ENCODE assay signal across 23 mouse cellular contexts in the genomic region with DNA sequence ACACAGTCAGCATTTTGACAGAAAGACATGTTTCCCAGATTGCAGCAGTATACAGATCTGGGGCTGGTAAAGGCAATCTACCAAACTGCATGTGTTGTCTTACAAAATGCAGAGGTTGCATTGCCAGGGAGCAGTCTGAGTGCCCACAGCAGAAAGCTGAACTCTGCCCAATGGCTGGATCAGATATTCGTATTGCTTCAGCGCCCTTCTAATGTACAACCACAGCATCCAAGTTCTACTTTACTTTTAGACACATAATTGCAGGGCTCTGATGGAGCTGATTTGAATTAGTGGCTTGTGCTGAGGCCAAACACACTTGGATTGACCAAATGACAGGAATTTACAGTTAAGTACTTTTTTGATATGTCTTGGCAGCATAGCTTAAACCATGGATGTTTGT. TPM values are rescaled to one million over a fixed set of nuclear protein-coding genes. Genes with fewer than 3 reads are reported as not detected.
DNase-seq lines count a peak whose midpoint lies in the region; ATAC-seq lines count a peak whose summit lies in the region.
"Had no signal": no experiment of that assay in that cellular context is flagged by ENCODE, and none has a peak within 500 bp of the region (broad histone marks: within the 10 kb centered on the region; RNA-seq: fewer than 3 reads in every experiment).

No protein-coding gene starts in this region.

- 70% methylated on average over 2 of the region's 2 CpGs for WGBS in embryonic facial prominence, embryonic 13.5 days
- WGBS in embryonic facial prominence, embryonic 10.5 days: 94% methylated on average over 2 of the region's 2 CpGs
- 67% methylated on average over 2 of the region's 2 CpGs for WGBS in embryonic facial prominence, embryonic 14.5 days
- 87% methylated on average over 2 of the region's 2 CpGs for WGBS in liver, embryonic 11.5 days

- no peaks in the 10 kb centered on the region for H3K9me3 ChIP-seq in embryonic facial prominence, embryonic 13.5 days
- no peaks in the 10 kb centered on the region for H3K9me3 ChIP-seq in embryonic facial prominence, embryonic 10.5 days
- H3K9me3 ChIP-seq in embryonic facial prominence, embryonic 14.5 days (ENCODE audit: control insufficient read depth, low read length): no peaks in the 10 kb centered on the region
- H3K9me3 ChIP-seq in liver, embryonic 11.5 days (ENCODE audit: control insufficient read depth, low read length): no peaks in the 10 kb centered on the region
- H3K9me3 ChIP-seq: forebrain, embryonic 10.5 days; forebrain, embryonic 12.5 days; G1E had no signal

- ATAC-seq in embryonic facial prominence, embryonic 13.5 days (ENCODE audit: insufficient number of reproducible peaks, insufficient read depth, low FRiP score, low TSS enrichment, low read depth): peak; percentile 64; the same call in 1 of the 2 replicates
- ATAC-seq in embryonic facial prominence, embryonic 14.5 days (ENCODE audit: low read depth): peak; percentile 48
- no peak for ATAC-seq in liver, embryonic 11.5 days (replicated peaks; ENCODE audit: low FRiP score)
- ATAC-seq: CD4-positive, CD25-positive, alpha-beta regulatory T cell, adult 4 months; forebrain, embryonic 14.5 days; forebrain, embryonic 16.5 days had no signal

- no peak overlapping the region for H3K9ac ChIP-seq in embryonic facial prominence, embryonic 13.5 days
- no peak overlapping the region for H3K9ac ChIP-seq in embryonic facial prominence, embryonic 14.5 days (ENCODE audit: low read depth, low read length)
- H3K9ac ChIP-seq in liver, embryonic 11.5 days (ENCODE audit: low read depth, low read length): no peak overlapping the region
- H3K9ac ChIP-seq: forebrain, embryonic 12.5 days had no signal

- H3K4me1 ChIP-seq in embryonic facial prominence, embryonic 13.5 days: peaks cover 15% of the 10 kb centered on the region
- H3K4me1 ChIP-seq in embryonic facial prominence, embryonic 10.5 days: no peaks in the 10 kb centered on the region
- H3K4me1 ChIP-seq in embryonic facial prominence, embryonic 14.5 days (ENCODE audit: control insufficient read depth, insufficient read depth, low read length): peaks cover 6% of the 10 kb centered on the region
- H3K4me1 ChIP-seq in liver, embryonic 11.5 days (replicated peaks; ENCODE audit: control insufficient read depth, insufficient read depth, low read length): 0 out of 2 replicates have a peak, but pooled peaks cover 2% of the 10 kb centered on the region
- H3K4me1 ChIP-seq: forebrain, embryonic 10.5 days; forebrain, embryonic 12.5 days had no signal

- peak overlapping the region; percentile 24; the same call in 1 of the 2 replicates for H3K27ac ChIP-seq in embryonic facial prominence, embryonic 13.5 days
- H3K27ac ChIP-seq in embryonic facial prominence, embryonic 10.5 days (replicated peaks): no peak overlapping the region
- no peak overlapping the region for H3K27ac ChIP-seq in embryonic facial prominence, embryonic 14.5 days (replicated peaks; ENCODE audit: low read depth, low read length)
- H3K27ac ChIP-seq in liver, embryonic 11.5 days (ENCODE audit: low read depth, low read length): no peak overlapping the region
- H3K27ac ChIP-seq: forebrain, embryonic 10.5 days; forebrain, embryonic 12.5 days had no signal

- no peak overlapping the region for H3K4me3 ChIP-seq in embryonic facial prominence, embryonic 13.5 days
- no peak overlapping the region for H3K4me3 ChIP-seq in embryonic facial prominence, embryonic 10.5 days
- H3K4me3 ChIP-seq in embryonic facial prominence, embryonic 14.5 days (ENCODE audit: low read depth, low read length): no peak overlapping the region
- no peak overlapping the region for H3K4me3 ChIP-seq in liver, embryonic 11.5 days (ENCODE audit: low read depth, low read length)
- H3K4me3 ChIP-seq: forebrain, embryonic 10.5 days; forebrain, embryonic 12.5 days had no signal

- no peak overlapping the region for H3K4me2 ChIP-seq in embryonic facial prominence, embryonic 13.5 days
- no peak overlapping the region for H3K4me2 ChIP-seq in embryonic facial prominence, embryonic 14.5 days (ENCODE audit: low read depth, low read length)
- H3K4me2 ChIP-seq in liver, embryonic 11.5 days: no peak overlapping the region
- H3K4me2 ChIP-seq: forebrain, embryonic 12.5 days had no signal

- no peaks in the 10 kb centered on the region for H3K27me3 ChIP-seq in embryonic facial prominence, embryonic 13.5 days
- H3K27me3 ChIP-seq in embryonic facial prominence, embryonic 10.5 days (replicated peaks; ENCODE audit: low read depth, poor library complexity, severe bottlenecking): no peaks in the 10 kb centered on the region
- H3K27me3 ChIP-seq in embryonic facial prominence, embryonic 14.5 days (replicated peaks; ENCODE audit: control insufficient read depth, insufficient read depth, low read length): no peaks in the 10 kb centered on the region
- no peaks in the 10 kb centered on the region for H3K27me3 ChIP-seq in liver, embryonic 11.5 days (replicated peaks; ENCODE audit: control insufficient read depth, insufficient read depth, low read length)
- H3K27me3 ChIP-seq: CH12.LX; forebrain, embryonic 12.5 days had no signal

- no peaks in the 10 kb centered on the region for H3K36me3 ChIP-seq in embryonic facial prominence, embryonic 13.5 days
- peaks cover 13% of the 10 kb centered on the region; the same call in 1 of the 2 replicates for H3K36me3 ChIP-seq in embryonic facial prominence, embryonic 10.5 days (replicated peaks)
- 0 out of 2 replicates have a peak, but pooled peaks cover 16% of the 10 kb centered on the region for H3K36me3 ChIP-seq in embryonic facial prominence, embryonic 14.5 days (ENCODE audit: control insufficient read depth, insufficient read depth, low read length)
- H3K36me3 ChIP-seq in liver, embryonic 11.5 days (ENCODE audit: control insufficient read depth, insufficient read depth, low read length): no peaks in the 10 kb centered on the region
- H3K36me3 ChIP-seq: forebrain, embryonic 10.5 days; G1E had no signal

- DNase-seq in embryonic facial prominence, embryonic 10.5 days (ENCODE audit: low spot score): no peak
- peak; percentile 70 for DNase-seq in NIH3T3 (ENCODE audit: low read depth)
- DNase-seq in embryonic facial prominence, embryonic 14.5 days (ENCODE audit: low spot score): peak; percentile 86
- DNase-seq in fibroblast of lung, adult 2 months (ENCODE audit: low read depth): peak; percentile 61
- no peak for DNase-seq in heart, adult 11 months
- no peak for DNase-seq in liver, embryonic 11.5 days (ENCODE audit: low spot score)
- DNase-seq: adrenal gland, adult 8-10 months; adrenal gland, postnatal 14 days; adrenal gland, postnatal 36 days; B cell, adult 2 months; cerebellum, adult 11-12 months; cerebellum, adult 2 months; cerebellum, adult 9-10 months; cerebellum, postnatal 10 days; cerebellum, postnatal 25 days had no signal

RNA-seq across cellular contexts. Expression of gene Aktip, which starts 22.1 kb away (rescaled TPM):
- 54.2 and 58.2 TPM in 2 replicates for polyA plus RNA-seq in embryonic facial prominence, embryonic 13.5 days (2015; fragmentation: Nextera tagmentation; extraction: Ambion mirVana)
- polyA plus RNA-seq in embryonic facial prominence, embryonic 10.5 days (2016; fragmentation: Nextera tagmentation; extraction: Ambion mirVana): 54.3 and 60.0 TPM in 2 replicates
- polyA plus RNA-seq in embryonic facial prominence, embryonic 14.5 days (2014; fragmentation: Nextera tagmentation; extraction: Ambion mirVana): 57.3 and 58.5 TPM in 2 replicates
- 19.3 and 20.0 TPM in 2 replicates for polyA plus RNA-seq in liver, embryonic 11.5 days (2014; fragmentation: Nextera tagmentation; extraction: Ambion mirVana)

Comparison
In these comparisons a context has a peak if more than half of its experiments do, and no peak if none do; other contexts are left out.
1. DNase-seq: peak in NIH3T3 (single experiment), embryonic facial prominence, embryonic 14.5 days (single experiment) and fibroblast of lung, adult 2 months (single experiment); none in embryonic facial prominence, embryonic 10.5 days (single experiment), heart, adult 11 months (single experiment) and liver, embryonic 11.5 days (single experiment).